Mouse (Mus musculus) myocyte (in vitro differentiated cells): ENCODE measurements at regions not wholly inside any gene's neighbourhood (a gene's known extent, or its start where the extent isn't known, plus 50 kb on each side); places are given as distances from the start of the nearest gene placed in this dataset.

ENCODE experiments used
- H3K27me3 ChIP-seq: one replicate; pipeline ENCODE4 v1.6.1; 2011; ENCODE audit not compliant: control insufficient read depth, insufficient read depth, insufficient read length
- H3K36me3 ChIP-seq: one replicate; pipeline ENCODE4 v1.6.1; 2011; ENCODE audit not compliant: control insufficient read depth, insufficient read depth
- H3K4me2 ChIP-seq: one replicate; pipeline ENCODE4 v1.6.1; 2011; ENCODE audit warnings: low read depth, control low read depth
- H3K4me3 ChIP-seq: one replicate; pipeline ENCODE4 v1.5.1; 2011; ENCODE audit warnings: mild to moderate bottlenecking, control low read depth, moderate library complexity
- H3K79me2 ChIP-seq: one replicate; pipeline ENCODE4 v1.6.1; 2011; ENCODE audit not compliant: control insufficient read depth, insufficient read depth
- H3ac ChIP-seq: one replicate; pipeline ENCODE4 v1.6.1; 2011; ENCODE audit not compliant: control insufficient read depth, insufficient read length
- CEBPB ChIP-seq: IDR thresholded peaks from 2 replicates; pipeline ENCODE4 v1.6.1; 2011; ENCODE audit warnings: mild to moderate bottlenecking, moderate library complexity; ENCODE audit not compliant: poor library complexity, insufficient read depth, severe bottlenecking
- E2F4 ChIP-seq: IDR thresholded peaks from one replicate; pipeline ENCODE4 v1.6.1; 2011; ENCODE audit warnings: mild to moderate bottlenecking, control low read depth, moderate library complexity; ENCODE audit not compliant: insufficient read depth
- MAX ChIP-seq: IDR thresholded peaks from one replicate; pipeline ENCODE4 v1.6.1; 2011; ENCODE audit warnings: low read depth, mild to moderate bottlenecking, control low read depth
- MYOD1 ChIP-seq, 3 experiments: IDR thresholded peaks; one replicate each; pipeline ENCODE4 v1.6.1; 2011; ENCODE audit warnings: control low read depth in 2 of 3, low read depth in 2 of 3, mild to moderate bottlenecking in 2 of 3, moderate library complexity in 1 of 3; ENCODE audit not compliant: insufficient read length in 2 of 3, control insufficient read depth in 1 of 3
- MYOG ChIP-seq, 3 experiments: IDR thresholded peaks; one replicate each; pipeline ENCODE4 v1.6.1; 2011; ENCODE audit warnings: control low read depth in 2 of 3, low read depth in 2 of 3, mild to moderate bottlenecking in 2 of 3; ENCODE audit not compliant: insufficient read length in 2 of 3, control insufficient read depth in 1 of 3, insufficient read depth in 1 of 3
- POLR2A ChIP-seq: IDR thresholded peaks from one replicate; pipeline ENCODE4 v1.6.1; 2011; ENCODE audit warnings: low read depth, mild to moderate bottlenecking, control low read depth, moderate library complexity; ENCODE audit not compliant: insufficient read length
- POLR2AphosphoS2 ChIP-seq: IDR thresholded peaks from one replicate; pipeline ENCODE4 v1.6.1; 2011; ENCODE audit warnings: low read depth, control low read depth; ENCODE audit not compliant: insufficient read length
- REST ChIP-seq: IDR thresholded peaks from one replicate; pipeline ENCODE4 v1.6.1; 2011; ENCODE audit warnings: mild to moderate bottlenecking, control low read depth, moderate library complexity; ENCODE audit not compliant: insufficient read depth, insufficient read length
- SRF ChIP-seq: IDR thresholded peaks from one replicate; pipeline ENCODE4 v1.6.1; 2011; ENCODE audit warnings: low read depth; ENCODE audit not compliant: control insufficient read depth, insufficient read length
- TCF12 ChIP-seq: IDR thresholded peaks from one replicate; pipeline ENCODE4 v1.6.1; 2011; ENCODE audit warnings: mild to moderate bottlenecking, control low read depth; ENCODE audit not compliant: poor library complexity, insufficient read depth, severe bottlenecking
- TCF3 ChIP-seq: IDR thresholded peaks from one replicate; pipeline ENCODE4 v1.6.1; 2011; ENCODE audit warnings: low read depth, control low read depth; ENCODE audit not compliant: insufficient read length
- USF1 ChIP-seq: IDR thresholded peaks from one replicate; pipeline ENCODE4 v1.6.1; 2011; ENCODE audit warnings: low read depth, mild to moderate bottlenecking, control low read depth, moderate library complexity

- H3ac ChIP-seq, result no peak overlapping the region
Measured at GRCm38 (mm10) chr13:83914697-83915096, 307.4 kb upstream of the Tmem161b start.

GRCm38 (mm10) chr13:83932761-83933160 lies 289.3 kb upstream of the Tmem161b start:
- no peak for TF ChIP-seq POLR2A
- no peak for TF ChIP-seq MYOD1 (IDR thresholded peaks at IDR 0.05; ENCODE audit: control insufficient read depth in 1 of 3, insufficient read length in 2 of 3, low read depth in 2 of 3)
- TF ChIP-seq USF1, result no peak
- no peak for TF ChIP-seq TCF12
- no peak for TF ChIP-seq MAX
- no peak for TF ChIP-seq POLR2AphosphoS2
- no peak for TF ChIP-seq TCF3
- TF ChIP-seq CEBPB, result no peak
- no peak overlapping the region for H3K4me2 ChIP-seq
- no peaks in the 10 kb centered on the region for H3K36me3 ChIP-seq
- no peaks in the 10 kb centered on the region for H3K27me3 ChIP-seq
- no peak overlapping the region for H3ac ChIP-seq
- no peaks in the 10 kb centered on the region for H3K79me2 ChIP-seq
- no peak overlapping the region for H3K4me3 ChIP-seq

More at GRCm38 (mm10) chr13:83914697-83915096, 307.4 kb upstream of the Tmem161b start:
- TF ChIP-seq MYOG (IDR thresholded peaks at IDR 0.05; ENCODE audit: control insufficient read depth in 1 of 3, insufficient read depth in 1 of 3, insufficient read length in 2 of 3, low read depth in 2 of 3) (no peak), REST (no peak), TCF12 (no peak), TCF3 (no peak)
- H3K4me2 ChIP-seq, result no peak overlapping the region
- H3K36me3 ChIP-seq, result no peaks in the 10 kb centered on the region
- H3K79me2 ChIP-seq, result no peaks in the 10 kb centered on the region
- no peaks in the 10 kb centered on the region for H3K27me3 ChIP-seq
- H3K4me3 ChIP-seq, result no peak overlapping the region

- Histone ChIP-seq H3ac (no peak overlapping the region), H3K79me2 (no peaks in the 10 kb centered on the region), H3K27me3 (no peaks in the 10 kb centered on the region), H3K4me3 (no peak overlapping the region), H3K4me2 (no peak overlapping the region), H3K36me3 (no peaks in the 10 kb centered on the region)
- TF ChIP-seq TCF12 (no peak), TCF3 (no peak), MYOG (IDR thresholded peaks at IDR 0.05; ENCODE audit: control insufficient read depth in 1 of 3, insufficient read depth in 1 of 3, insufficient read length in 2 of 3, low read depth in 2 of 3) (no peak), CEBPB (no peak), MAX (no peak), POLR2AphosphoS2 (no peak), E2F4 (no peak), USF1 (no peak), REST (no peak), SRF (no peak), MYOD1 (IDR thresholded peaks at IDR 0.05; ENCODE audit: control insufficient read depth in 1 of 3, insufficient read length in 2 of 3, low read depth in 2 of 3) (no peak), POLR2A (no peak)
Measured at GRCm38 (mm10) chr13:83946495-83946894, 275.6 kb upstream of the Tmem161b start.

GRCm38 (mm10) chr13:83951163-83951562 lies 270.9 kb upstream of the Tmem161b start:
- no peak overlapping the region for H3ac ChIP-seq
- H3K4me3 ChIP-seq, result no peak overlapping the region
- no peak for TF ChIP-seq MYOG (IDR thresholded peaks at IDR 0.05; ENCODE audit: control insufficient read depth in 1 of 3, insufficient read depth in 1 of 3, insufficient read length in 2 of 3, low read depth in 2 of 3)
- TF ChIP-seq MAX, result no peak
- TF ChIP-seq TCF3, result no peak
- TF ChIP-seq E2F4, result no peak
- TF ChIP-seq TCF12, result no peak
- no peak for TF ChIP-seq POLR2A
- TF ChIP-seq SRF, result no peak
- no peak for TF ChIP-seq POLR2AphosphoS2
- no peak for TF ChIP-seq REST
- H3K36me3 ChIP-seq, result no peaks in the 10 kb centered on the region
- no peak overlapping the region for H3K4me2 ChIP-seq
- no peaks in the 10 kb centered on the region for H3K27me3 ChIP-seq
- H3K79me2 ChIP-seq, result no peaks in the 10 kb centered on the region

- Histone ChIP-seq H3K4me3 (no peak overlapping the region), H3K27me3 (no peaks in the 10 kb centered on the region), H3K79me2 (no peaks in the 10 kb centered on the region), H3ac (no peak overlapping the region), H3K4me2 (no peak overlapping the region), H3K36me3 (no peaks in the 10 kb centered on the region)
- no peak for TF ChIP-seq SRF
- TF ChIP-seq POLR2AphosphoS2, result no peak
- TF ChIP-seq POLR2A, result no peak
- no peak for TF ChIP-seq MAX
- TF ChIP-seq TCF12, result no peak
- TF ChIP-seq USF1, result no peak
- TF ChIP-seq CEBPB, result no peak
Measured at GRCm38 (mm10) chr13:83951808-83952207, 270.3 kb upstream of the Tmem161b start.
